Mouse (Mus musculus) intestine, postnatal 0 days (tissue): ENCODE measurements around the gene Il20rb. TPM values are rescaled to one million over a fixed set of nuclear protein-coding genes. Genes with fewer than 3 reads are reported as not detected.

Source experiments
- ATAC-seq: fragments of 200-750 bp; cut with Nextera tagmentation; 2 replicates; pipeline ENCODE4 v1.8.0; 2017; ENCODE audit warnings: mild to moderate bottlenecking, moderate TSS enrichment, moderate library complexity
- H3K27ac ChIP-seq: fragments of 300-500 bp; sonication (generic); 2 replicates; pipeline ENCODE4 v1.5.1; 2014; ENCODE audit warnings: mild to moderate bottlenecking, low read depth, low read length, moderate library complexity
- H3K27me3 ChIP-seq: fragments of 300-500 bp; sonication (generic); replicated peaks from 2 replicates; pipeline ENCODE4 v1.6.1; 2014; ENCODE audit warnings: low read length, mixed read lengths; ENCODE audit not compliant: control insufficient read depth, insufficient read depth
- H3K36me3 ChIP-seq: fragments of 300-500 bp; sonication (generic); 2 replicates; pipeline ENCODE4 v1.6.1; 2014; ENCODE audit warnings: mild to moderate bottlenecking, moderate library complexity; ENCODE audit not compliant: control insufficient read depth, insufficient read depth
- H3K4me1 ChIP-seq: fragments of 300-500 bp; sonication (generic); replicated peaks from 2 replicates; pipeline ENCODE4 v1.6.1; 2014; ENCODE audit warnings: antibody characterized with exemption, low read length, mixed read lengths; ENCODE audit not compliant: control insufficient read depth, insufficient read depth
- H3K4me2 ChIP-seq: fragments of 300-500 bp; sonication (generic); replicated peaks from 2 replicates; pipeline ENCODE4 v1.6.1; 2014; ENCODE audit warnings: low read depth, mild to moderate bottlenecking, moderate library complexity
- H3K4me3 ChIP-seq: fragments of 300-500 bp; sonication (generic); 2 replicates; pipeline ENCODE4 v1.5.1; 2014; ENCODE audit warnings: low read depth, low read length
- H3K9ac ChIP-seq: fragments of 300-500 bp; sonication (generic); 2 replicates; pipeline ENCODE4 v1.6.1; 2014; ENCODE audit warnings: mild to moderate bottlenecking, low read depth, low read length
- H3K9me3 ChIP-seq: fragments of 300-500 bp; sonication (generic); 2 replicates; pipeline ENCODE4 v1.6.1; 2016; ENCODE audit warnings: mixed run types; ENCODE audit not compliant: control insufficient read depth
- CTCF ChIP-seq: sonication (generic); IDR thresholded peaks from 2 replicates; pipeline ENCODE4 v1.5.1; 2016; ENCODE audit warnings: low read depth, mild to moderate bottlenecking, control low read depth, antibody characterized with exemption, moderate library complexity
- WGBS: fragments of 180-500 bp; shearing (Covaris S2); extraction: QIAGEN DNeasy Blood & Tissue Kit; methylation state at CpG from one replicate; pipeline ENCODE4 v1.1.7; 2014; 5-methylcytosine and 5-hydroxymethylcytosine counted together
- polyA plus RNA-seq: library from polyadenylated mRNA; unstranded; fragments of >200 nt; fragmentation: Nextera tagmentation; extraction: Ambion mirVana; gene quantifications from 2 replicates; pipeline ENCODE4 v1.2.1, GENCODE M21; 2015

Il20rb gene
- polyA plus RNA-seq, 1 experiment from 2014 or later = 1.2 TPM

GRCm38 (mm10) chr9:100522029-100522428 is 35.4 kb upstream of the Il20rb start:
- no peaks in the 10 kb centered on the region for H3K27me3 ChIP-seq
- no peak for ATAC-seq
- no peak overlapping the region for H3K27ac ChIP-seq
- H3K4me2 ChIP-seq = no peak overlapping the region
- no peak overlapping the region for H3K9ac ChIP-seq
- H3K4me3 ChIP-seq = no peak overlapping the region
- no peaks in the 10 kb centered on the region for H3K4me1 ChIP-seq
- H3K36me3 ChIP-seq = no peaks in the 10 kb centered on the region
- no peak for TF ChIP-seq CTCF
- no peaks in the 10 kb centered on the region for H3K9me3 ChIP-seq
- WGBS = 74% methylated on average over 2 of the region's 2 CpGs

GRCm38 (mm10) chr9:100520586-100520985 is 34.0 kb upstream of the Il20rb start:
- no peak for ATAC-seq
- Histone ChIP-seq H3K4me3 (no peak overlapping the region), H3K4me2 (no peak overlapping the region), H3K36me3 (no peaks in the 10 kb centered on the region), H3K27me3 (no peaks in the 10 kb centered on the region), H3K27ac (no peak overlapping the region), H3K4me1 (no peaks in the 10 kb centered on the region), H3K9ac (no peak overlapping the region), H3K9me3 (no peaks in the 10 kb centered on the region)
- 0% methylated on average over 2 of the region's 2 CpGs for WGBS
- TF ChIP-seq CTCF = peak; percentile 92

- ATAC-seq = no peak
- peak; percentile 53 for TF ChIP-seq CTCF
- 96% methylated on average over 3 of the region's 3 CpGs for WGBS
- Histone ChIP-seq H3K36me3 (no peaks in the 10 kb centered on the region), H3K27me3 (no peaks in the 10 kb centered on the region), H3K9me3 (no peaks in the 10 kb centered on the region), H3K27ac (no peak overlapping the region), H3K4me2 (no peak overlapping the region), H3K4me3 (no peak overlapping the region), H3K4me1 (no peaks in the 10 kb centered on the region), H3K9ac (no peak overlapping the region)
Measured at GRCm38 (mm10) chr9:100520012-100520411, 33.4 kb upstream of the Il20rb start.

- no peaks in the 10 kb centered on the region for H3K9me3 ChIP-seq
- 89% methylated on average over 2 of the region's 2 CpGs for WGBS
- no peaks in the 10 kb centered on the region for H3K4me1 ChIP-seq
- TF ChIP-seq CTCF = no peak
- H3K9ac ChIP-seq = no peak overlapping the region
- H3K27me3 ChIP-seq = no peaks in the 10 kb centered on the region
- ATAC-seq = no peak
- no peak overlapping the region for H3K4me2 ChIP-seq
- no peaks in the 10 kb centered on the region for H3K36me3 ChIP-seq
- H3K4me3 ChIP-seq = no peak overlapping the region
- no peak overlapping the region for H3K27ac ChIP-seq
Measured at GRCm38 (mm10) chr9:100507581-100507980, 21.0 kb upstream of the Il20rb start.

GRCm38 (mm10) chr9:100506652-100507051 is 20.1 kb upstream of the Il20rb start:
- peak overlapping the region; percentile 34 for H3K4me3 ChIP-seq
- TF ChIP-seq CTCF = no peak
- no peaks in the 10 kb centered on the region for H3K9me3 ChIP-seq
- peak overlapping the region; percentile 46; the same call in 1 of the 2 replicates for H3K27ac ChIP-seq
- H3K4me2 ChIP-seq = peak overlapping the region; percentile 53
- H3K9ac ChIP-seq = no peak overlapping the region
- ATAC-seq = no peak
- WGBS = 12% methylated on average over 2 of the region's 2 CpGs
- no peaks in the 10 kb centered on the region for H3K4me1 ChIP-seq
- H3K27me3 ChIP-seq = no peaks in the 10 kb centered on the region
- H3K36me3 ChIP-seq = no peaks in the 10 kb centered on the region

- Histone ChIP-seq H3K27ac (0 out of 2 replicates have a peak overlapping the region, but pooled peaks have one; percentile 21), H3K36me3 (no peaks in the 10 kb centered on the region), H3K4me1 (no peaks in the 10 kb centered on the region), H3K4me3 (peak overlapping the region; percentile 34), H3K9me3 (no peaks in the 10 kb centered on the region), H3K4me2 (peak overlapping the region; percentile 53), H3K27me3 (no peaks in the 10 kb centered on the region), H3K9ac (peak overlapping the region; percentile 28; the same call in 1 of the 2 replicates)
- TF ChIP-seq CTCF = no peak
- no peak for ATAC-seq
- WGBS = 65% methylated on average over 4 of the region's 4 CpGs
Measured at GRCm38 (mm10) chr9:100505498-100505897, 18.9 kb upstream of the Il20rb start.
